Mouse (Mus musculus): Measurements from ENCODE around the gene Depdc1b.

Gene Depdc1b

DNA sequence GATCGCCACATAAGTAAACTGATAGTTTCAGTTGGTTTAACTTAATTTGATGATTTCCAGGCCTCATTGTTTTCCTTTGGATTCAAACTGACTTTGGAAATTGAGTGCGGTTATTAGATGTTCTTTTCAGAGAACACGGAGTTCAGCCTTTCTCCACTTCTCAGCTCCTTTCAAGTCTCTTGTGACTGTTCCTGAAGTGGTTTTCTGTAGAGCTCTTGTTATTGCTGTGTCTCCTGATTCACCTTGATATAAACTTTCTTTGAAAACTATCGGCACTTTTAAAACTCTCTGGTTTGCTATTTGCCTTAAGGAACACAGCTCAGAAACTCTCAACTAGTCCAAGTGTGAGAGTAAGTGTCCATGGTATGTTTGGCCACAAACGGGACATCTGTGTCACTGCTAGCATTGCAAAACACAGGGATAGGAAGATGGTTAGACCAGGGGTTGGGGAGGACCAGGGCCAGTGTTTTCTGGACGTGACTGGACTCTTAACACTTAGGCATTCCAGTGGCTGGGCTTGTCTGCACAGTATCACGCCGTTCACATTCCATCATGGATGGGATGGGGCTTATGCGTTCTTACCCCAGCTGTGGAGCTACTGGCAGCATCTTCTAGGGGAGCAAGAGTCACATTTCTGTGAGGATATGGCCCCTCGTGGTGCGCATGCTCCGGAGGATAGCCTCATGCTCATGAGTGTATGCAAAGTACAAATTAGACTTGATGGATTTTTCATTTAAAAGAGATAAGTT is 38.8 kb downstream of the Depdc1b start:
- DNase-seq (ENCODE audit: low spot score) = no peak

DNA sequence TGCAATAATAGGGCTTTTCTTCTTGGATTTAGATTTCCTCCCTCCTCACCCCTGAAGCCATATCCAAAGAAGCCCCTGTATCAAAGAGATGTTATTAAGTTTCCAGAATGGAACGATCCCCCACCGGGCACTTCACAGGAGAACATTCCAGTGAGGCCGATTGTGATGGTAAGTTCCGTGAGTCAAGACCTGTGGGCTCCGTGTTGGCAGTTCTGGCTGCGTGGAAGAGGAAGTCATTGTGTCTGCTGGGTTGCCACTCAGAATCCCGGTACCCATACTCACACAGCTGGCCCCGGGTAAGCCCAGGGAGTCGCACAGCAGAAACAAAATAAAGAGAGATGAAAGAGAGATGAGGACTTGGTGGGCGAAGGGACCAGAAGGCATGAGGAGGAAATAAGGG is 41.2 kb downstream of the Depdc1b start:
- no peak for DNase-seq (ENCODE audit: low spot score)

DNA sequence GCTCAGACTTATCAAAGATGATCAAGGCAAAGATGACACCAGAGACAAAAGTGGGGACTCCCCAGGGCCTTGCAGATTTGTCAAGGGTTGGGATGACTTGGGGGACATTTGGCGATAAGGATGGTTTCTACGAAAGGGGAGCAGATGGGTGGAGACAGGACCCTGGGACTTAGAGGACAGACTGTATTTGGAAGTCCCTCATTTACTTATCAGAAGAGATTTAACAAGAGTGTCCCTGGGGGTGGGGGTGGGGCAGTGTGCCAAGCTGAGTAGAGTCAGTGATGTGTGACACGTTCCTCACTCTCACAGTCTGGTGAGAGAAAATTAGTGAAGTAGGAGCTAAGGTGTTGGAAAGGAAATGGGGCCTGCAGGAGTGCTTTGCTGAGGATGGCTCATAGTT is 42.1 kb downstream of the Depdc1b start:
- DNase-seq (ENCODE audit: low spot score) = no peak

DNA sequence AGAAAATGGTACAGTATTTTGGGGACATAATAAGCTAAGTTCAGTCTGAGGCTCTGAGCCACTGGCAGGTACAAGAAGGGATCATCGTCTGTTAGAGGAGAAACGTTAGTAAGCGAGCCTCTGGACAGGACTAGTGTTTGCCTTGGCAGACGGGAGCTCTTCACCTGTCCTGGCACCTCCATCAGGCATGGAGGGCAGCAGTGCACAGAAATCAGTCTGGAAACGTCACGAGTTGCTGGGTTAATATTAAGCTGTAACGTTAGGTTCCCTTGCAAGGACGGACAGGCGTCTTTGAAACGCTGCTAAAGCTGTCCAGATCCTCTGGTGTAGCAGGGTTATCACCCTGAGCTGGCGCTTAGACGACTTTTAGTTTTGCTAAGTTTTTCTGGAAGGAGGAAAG is 51.4 kb downstream of the Depdc1b start:
- DNase-seq (ENCODE audit: low spot score) = no peak

DNA sequence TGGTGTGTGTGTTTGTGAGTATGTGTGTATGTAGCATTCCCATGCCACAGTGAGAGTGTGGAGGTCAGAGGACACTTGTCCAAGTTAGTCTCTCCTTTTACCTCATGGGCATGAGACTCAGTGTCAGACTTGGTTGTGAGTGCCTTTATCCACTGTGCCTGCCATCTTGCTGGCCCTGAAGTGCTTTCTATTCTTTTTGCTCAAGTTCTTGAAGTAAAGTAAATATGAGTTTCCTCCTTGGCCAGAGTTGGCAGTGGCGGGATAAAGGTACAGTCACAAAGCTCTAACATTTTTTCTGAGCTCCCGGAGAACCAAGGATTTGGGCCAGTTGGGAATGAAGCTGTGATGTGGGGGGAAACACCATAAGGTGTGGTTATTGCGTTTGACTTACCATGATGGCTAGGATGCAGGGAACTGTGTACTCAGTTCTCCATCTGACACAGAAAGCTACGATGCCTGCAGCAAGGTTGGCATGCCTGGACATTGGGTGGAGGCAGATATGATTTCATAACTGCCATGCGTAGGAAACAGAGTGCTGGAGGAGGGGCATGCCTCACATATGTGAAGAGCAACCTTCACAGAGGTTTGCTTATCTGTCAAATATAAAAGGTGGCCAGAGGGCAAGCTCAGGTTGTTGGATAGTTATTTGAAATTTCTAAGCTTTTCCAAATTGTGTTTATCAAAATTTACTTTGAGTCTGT is 54.3 kb downstream of the Depdc1b start:
- no peak for DNase-seq (ENCODE audit: low spot score)

DNA sequence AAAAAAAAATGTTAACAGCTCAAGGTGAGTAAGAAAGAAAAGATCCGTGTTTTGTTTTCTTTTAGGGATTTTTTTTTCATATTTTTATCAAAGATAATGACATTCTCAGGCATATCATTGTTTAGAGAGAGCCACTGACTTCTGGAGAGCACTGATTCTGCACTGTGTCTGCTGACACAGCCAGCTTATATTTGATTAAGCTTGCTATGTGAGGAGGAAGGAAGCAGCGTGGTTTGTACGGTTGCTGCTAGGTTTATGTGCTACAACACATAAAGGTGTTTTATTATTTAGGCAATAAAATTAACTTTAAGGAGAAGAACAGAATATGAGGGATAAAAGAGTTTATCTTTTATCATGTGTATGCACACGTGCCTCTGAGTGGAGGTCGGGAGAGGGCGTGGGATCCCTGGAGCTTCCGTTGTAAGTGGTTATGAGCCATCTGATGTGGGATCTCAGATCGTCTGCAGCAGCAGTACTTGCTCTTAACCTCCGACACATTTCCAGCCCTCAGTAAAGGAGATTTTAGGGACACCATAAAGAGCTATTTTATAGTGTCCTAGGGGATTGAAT is 55.3 kb downstream of the Depdc1b start:
- DNase-seq (ENCODE audit: low spot score) = no peak

DNA sequence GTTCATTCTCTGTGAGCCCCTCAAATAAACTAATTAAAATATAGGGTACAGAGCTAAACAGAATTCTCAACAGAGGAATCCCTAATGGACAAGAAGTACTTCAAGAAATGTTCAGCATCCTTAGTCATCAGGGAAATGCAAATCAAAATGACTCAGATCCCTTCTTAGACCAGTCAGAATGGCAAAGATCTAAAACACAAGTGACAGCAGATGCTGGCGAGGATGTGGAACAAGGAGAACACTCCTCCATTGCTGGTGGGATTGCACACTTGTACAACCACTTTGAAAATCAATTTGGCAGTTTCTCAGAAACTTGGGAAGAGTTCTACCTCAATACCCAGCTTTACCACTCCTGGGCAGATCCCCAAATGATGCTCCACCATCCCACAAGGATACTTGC is 57.1 kb downstream of the Depdc1b start:
- no peak for DNase-seq (ENCODE audit: low spot score)

DNA sequence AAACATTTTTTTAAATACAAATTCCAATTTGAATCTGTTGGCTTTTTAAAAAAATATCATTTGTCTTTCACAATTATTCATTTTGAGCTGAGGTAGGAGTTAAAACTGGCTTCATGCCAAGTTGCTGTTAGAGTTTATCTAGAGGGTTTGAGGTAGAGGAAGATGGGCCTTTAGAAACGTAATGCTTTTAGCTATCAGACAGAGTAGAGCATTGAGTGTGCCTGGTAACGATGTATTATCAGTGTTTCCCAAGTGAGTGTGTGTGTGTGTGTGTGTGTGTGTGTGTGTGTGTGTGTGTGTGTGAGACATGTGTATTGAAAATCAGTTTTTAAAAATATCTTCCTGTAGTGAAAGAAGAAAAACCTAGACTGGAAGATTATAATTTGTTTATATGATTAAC is 60.5 kb downstream of the Depdc1b start:
- DNase-seq (ENCODE audit: low spot score) = no peak

DNA sequence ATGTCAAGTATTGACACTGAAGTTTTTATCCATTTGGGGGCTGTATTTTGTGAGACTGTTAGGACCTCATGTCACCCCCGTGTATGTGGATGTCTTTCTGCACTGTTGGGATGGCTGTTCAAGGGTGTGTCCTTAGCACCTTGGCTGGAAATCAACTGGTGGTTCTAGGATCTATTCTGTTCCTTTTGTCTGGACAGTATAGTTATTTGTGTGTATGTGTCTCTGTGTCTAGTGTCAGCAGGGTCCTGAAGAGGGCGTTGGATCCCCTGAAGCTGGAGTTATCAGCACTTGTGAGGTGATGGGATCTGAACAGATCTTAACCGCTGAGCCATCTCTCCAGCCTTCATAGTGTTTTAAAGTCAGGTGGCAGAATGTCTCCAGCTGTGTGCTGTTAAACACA is 65.0 kb downstream of the Depdc1b start:
- no peak for DNase-seq (ENCODE audit: low spot score)

DNA sequence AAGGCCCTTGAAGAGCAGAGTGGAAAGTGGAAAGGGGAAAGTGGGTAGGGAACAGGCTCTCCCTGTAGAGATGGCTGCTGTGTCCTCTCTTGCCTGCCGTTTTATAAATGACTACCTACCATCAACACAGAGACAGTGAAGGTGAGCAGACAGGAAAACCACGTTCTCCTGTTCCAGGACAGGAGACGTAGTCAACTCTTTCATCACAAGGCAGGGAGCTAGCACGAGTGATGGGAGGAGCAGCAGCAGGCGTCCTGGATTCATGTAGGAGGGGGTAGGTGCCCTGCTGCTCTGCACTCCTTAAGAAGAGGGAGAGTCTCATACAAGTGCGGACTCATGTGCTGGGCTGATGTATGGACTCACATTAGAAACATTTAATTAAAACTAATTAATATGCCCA is 66.9 kb downstream of the Depdc1b start:
- DNase-seq (ENCODE audit: low spot score) = no peak

DNA sequence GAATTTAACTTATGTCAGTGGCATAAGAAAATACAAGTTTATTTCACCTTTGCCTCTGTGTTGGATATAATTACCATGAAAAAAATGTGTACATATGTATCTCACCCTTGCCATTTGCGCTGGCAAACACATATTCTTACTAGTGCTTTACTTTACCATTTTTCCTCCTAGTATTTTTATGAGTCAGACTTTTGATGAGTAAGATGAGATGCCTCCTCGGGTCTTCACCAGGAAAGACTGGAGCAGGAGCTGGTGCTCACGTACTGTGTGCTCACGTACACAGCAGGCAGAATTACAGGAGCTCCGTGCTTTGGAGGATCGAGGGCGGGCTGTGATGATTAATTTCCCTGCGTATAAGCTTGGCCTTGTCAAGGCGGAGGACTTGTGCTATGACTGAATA is 69.9 kb downstream of the Depdc1b start:
- DNase-seq (ENCODE audit: low spot score) = no peak

DNA sequence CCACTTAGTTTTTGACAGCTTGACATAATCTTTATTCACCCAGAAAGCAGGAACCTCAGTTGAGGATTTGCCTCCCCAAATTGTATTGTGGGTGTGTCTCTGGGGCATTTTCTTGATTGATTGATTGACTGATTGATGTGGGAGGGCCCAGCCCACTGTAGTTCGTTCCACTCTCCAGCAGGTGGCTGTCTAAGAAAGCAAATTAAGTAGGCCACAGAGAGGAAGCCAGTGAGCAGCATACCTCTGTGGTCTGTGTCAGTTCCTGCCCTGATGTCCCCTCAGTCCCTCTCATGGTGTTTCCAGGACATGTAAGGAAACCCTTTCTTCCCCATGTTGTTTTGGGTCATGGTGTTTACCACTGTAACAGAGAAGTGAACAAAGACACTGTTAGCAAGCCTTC is 74.4 kb downstream of the Depdc1b start:
- peak; percentile 13 for DNase-seq (ENCODE audit: low spot score)

DNA sequence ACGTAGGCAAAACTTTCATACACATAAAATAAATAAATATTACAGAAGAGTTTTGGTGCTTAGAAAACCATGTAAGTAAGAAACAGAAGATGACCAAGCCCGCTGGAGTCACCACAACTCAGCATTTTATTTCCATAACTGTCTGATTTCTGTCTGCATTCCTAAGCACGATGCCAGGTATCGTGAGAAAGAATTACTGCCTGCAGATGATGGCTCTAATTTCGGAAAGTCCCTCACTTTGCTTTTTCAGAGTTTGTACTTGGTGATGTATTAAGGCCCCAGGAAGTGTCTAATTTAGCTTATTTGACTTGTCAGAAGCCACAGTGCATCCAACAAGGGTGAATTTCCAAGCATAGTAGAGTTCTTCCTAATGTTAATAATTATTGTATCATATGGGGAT is 87.1 kb downstream of the Depdc1b start:
- DNase-seq (ENCODE audit: low spot score) = no peak

DNA sequence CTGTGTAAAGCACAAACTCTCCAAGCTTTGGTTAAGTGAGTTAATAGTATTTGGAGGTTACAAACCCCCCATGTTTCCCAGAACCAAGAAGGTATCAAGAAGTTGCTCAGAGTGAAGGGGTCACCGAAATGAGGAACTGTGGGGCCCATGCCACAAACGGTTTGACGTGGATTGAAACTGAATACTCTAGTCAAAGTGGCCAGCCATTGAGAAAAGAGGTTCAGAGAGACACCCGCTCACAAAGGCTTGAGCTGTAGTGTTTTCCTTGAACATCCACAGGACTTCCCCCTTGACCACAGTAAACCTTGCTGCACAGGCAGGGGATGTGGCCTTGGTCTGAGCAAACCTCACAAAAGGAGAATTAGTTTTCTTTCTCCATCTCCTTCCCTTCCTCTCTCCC is 88.2 kb downstream of the Depdc1b start:
- no peak for DNase-seq (ENCODE audit: low spot score)

DNA sequence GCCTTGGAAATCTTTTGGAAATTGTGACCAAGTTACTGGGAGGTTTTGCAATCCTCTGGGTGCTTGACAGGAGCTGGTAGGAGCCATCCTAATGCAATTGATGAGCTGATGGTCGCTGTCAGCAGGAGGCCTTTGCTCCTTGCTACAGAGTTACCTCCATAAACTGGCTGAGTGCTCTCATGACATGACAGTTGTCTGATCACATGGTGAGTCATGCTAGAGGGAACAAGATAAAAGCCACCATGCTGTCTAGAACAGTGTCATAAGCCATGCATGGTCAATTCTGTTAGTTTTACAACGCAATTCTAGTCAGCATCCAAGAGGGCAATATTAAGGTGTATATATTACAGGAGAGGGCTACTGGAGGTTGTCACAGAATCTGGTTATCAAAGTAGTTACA is 99.3 kb downstream of the Depdc1b start:
- no peak for DNase-seq (ENCODE audit: low spot score)

DNA sequence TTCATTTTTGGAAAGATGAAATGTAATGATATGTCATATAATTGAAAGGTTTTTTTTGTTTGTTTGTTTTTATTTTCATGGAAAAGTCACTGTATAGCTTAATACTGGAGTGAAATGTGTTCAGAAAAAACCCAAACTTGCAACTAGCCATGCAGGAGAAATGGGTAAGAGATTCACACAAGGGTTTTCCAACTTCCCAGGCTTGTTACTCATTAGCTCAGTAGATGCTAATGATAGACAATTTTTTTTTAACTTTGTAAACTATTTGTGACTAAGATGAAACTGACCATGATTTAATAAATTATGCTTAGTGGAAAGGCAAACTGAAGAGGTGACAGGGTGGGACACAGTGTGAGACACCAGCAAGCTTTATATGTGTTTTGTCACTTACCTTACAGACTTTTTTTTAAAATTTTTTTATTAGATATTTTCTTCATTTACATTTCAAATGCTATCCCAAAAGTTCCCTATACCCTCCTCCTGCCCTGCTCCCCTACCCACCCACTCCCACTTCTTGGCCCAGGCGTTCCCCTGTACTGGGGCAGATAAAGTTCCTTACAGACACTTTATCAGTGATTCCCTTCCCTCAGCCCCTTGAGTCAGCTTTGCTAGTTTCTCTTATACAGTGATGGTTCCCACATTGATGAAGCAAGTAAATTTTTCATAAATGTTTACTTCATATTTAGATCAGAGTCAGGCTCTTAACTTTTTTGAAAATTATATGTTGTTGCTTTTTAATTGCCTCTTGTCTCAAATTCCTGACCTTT is 102.8 kb downstream of the Depdc1b start:
- no peak for DNase-seq (ENCODE audit: low spot score)

DNA sequence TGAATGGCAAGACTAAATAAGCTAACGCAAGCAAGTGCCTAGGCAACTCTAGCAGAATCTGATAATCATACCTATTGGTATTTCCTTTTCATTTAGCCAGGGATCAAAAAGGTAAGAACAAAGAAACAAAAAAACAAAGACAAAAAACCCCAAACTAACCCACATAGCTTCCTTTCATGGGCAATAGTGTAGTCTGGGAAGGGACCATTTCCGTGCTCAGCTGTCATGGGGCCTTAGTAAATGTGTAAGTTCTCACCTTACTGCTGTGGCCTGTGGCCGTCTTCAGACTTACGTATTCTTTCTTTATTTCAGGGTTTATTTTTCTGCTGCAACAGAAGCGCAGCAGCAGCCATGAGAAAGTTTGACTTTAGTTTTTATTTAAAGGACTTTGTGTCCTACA is 110.2 kb downstream of the Depdc1b start:
- DNase-seq (ENCODE audit: low spot score) = no peak

DNA sequence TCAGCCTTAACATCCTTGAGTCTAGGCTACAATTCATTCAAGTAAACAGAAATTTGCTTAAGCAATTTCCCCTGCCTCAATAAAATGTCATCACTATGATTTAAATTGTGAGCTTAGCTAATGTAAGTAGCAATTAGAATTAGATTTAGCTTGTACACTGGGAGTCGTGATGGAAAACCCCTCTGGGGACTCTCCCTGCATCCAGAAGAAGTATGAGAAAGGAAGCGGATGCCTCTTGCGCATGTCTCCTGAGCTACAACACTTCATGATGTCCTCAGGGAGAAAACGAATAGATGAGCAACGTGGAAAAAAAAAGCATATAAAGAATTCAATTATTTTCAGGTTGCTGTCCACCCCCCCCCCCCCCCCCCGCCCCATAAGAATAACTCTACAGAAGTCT is 112.7 kb downstream of the Depdc1b start:
- no peak for DNase-seq (ENCODE audit: low spot score)

DNA sequence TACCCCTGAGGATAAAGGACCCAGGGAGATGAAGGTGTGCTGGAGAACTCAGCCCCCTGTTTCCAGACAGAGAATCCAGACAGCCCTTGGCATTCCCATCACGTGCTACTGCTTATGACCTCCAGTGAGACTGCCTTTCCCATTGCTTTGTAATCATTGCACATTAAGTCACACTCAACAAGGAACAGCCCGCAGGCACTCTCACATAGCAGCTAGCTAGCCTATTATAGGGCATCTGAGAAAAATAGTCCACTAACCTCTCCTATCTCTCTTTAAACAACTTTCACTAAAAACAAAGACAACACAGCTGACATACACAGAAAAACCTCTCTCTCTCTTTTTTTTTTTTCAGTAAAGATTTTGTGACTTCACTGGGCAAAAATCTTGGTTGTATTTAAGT is 113.5 kb downstream of the Depdc1b start:
- no peak for DNase-seq (ENCODE audit: low spot score)

DNA sequence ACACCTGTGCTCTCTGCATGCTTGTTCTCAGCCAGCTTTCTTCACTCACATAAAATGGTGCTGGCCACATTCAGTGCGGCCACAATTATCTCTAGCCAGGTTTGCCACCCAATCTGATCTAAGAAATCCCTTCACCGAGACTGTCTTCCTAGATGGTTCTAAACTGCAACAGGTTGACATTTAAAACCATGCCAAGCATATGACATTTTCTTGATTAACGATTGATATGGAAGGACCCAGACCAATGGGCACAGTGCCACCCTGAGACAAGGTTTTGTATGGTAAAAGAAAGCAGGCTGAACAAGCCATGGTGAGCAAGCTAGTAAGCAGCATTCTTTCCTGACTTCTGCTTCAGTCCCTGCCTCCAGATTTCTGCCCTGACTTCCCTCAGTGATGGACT is 115.6 kb downstream of the Depdc1b start:
- no peak for DNase-seq (ENCODE audit: low spot score)

DNA sequence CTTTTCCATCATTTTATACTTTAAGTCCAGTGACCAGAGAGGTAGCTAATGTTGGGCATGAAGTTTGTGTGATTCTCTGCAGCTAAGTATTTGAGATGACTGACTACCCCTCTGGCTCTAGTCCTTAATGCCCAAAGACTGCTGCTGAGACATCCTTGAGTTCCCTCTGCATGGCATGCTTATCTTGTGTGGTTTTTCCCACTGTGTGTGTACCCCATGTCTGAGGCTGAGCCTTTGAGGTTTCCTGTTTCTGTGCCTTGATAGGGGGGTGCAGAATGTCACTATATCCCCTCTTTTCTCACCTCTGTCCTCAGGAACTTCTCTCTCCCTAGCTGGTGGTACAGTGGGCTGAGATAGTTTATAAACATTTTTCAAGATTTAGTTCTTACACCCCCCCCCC is 119.6 kb downstream of the Depdc1b start:
- no peak for DNase-seq (ENCODE audit: low spot score)

DNA sequence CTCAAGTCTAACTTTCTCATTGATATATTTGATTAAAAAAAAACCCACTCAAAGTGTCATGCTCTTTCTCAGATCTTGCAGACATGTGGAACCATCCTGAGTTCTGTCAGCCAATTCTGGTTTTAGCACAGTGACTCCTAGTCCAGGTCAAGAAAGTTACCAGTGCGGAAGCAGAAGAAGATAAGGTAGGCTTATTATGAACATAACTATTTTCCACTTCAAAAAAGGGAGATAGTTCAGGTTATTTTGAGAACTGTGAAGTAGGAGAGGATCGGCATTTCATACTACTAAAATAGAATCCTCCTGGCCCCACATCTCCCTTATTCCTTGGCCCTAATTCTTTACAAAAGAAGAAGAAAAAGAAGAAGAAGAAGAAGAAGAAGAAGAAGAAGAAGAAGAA is 121.3 kb downstream of the Depdc1b start:
- DNase-seq (ENCODE audit: low spot score) = no peak

DNA sequence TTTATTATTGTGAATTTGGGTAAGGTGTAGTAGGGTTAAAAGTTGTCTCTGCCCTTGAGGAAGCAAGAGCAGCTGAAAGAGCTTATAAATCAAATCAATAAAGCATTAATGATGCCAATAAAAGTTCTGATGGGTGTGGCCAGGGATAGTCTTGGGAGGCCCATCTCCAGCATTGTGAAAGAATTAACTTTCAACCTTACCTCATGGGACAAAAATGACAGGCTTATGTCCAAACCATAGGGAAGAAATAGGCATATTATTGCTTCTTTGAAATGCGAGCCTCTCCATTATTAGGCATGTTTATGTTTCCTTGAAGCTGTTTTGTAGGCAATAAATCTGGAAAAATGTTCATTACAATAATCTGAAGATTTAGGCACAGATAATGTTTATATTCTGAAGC is 122.9 kb downstream of the Depdc1b start:
- no peak for DNase-seq (ENCODE audit: low spot score)
